Mouse (Mus musculus) liver, embryonic 14.5 days (tissue): ENCODE data around the gene Cd300ld3.
"Not testable (repeated sequence)": the region's sequence is repeated elsewhere in the genome, so short reads cannot be mapped to it uniquely, and the experiment has no call there.

ENCODE experiments used
- CTCF ChIP-seq: IDR thresholded peaks from 2 replicates; pipeline ENCODE4 v1.5.1; 2016; ENCODE audit warnings: antibody characterized with exemption, low read depth, control low read depth
- EP300 ChIP-seq: IDR thresholded peaks from 2 replicates; pipeline ENCODE4 v1.6.1; 2016; ENCODE audit warnings: antibody characterized with exemption, low read depth

DNA sequence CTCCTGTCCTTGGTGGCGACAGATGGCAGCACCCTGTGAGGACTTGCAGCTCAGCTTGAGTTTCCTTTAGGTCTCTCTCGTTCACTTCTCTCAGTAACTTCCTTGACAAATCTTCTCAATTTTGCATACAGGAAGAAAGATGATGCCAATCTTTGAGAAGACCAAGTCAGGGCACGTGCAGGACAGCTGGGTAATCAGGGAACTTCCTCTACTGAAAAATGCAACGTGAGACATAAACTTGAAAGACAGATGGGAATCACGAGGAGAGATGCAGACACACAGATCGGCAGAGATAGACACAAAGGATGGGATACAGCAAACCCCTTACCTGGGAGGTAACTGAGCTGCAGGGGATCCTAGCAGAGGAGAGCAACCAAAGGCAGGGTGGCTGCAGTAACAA is 10.5 kb downstream of the Cd300ld3 start, which contains the start of gene Cd300ld5:
- not testable (repeated sequence) for TF ChIP-seq CTCF, EP300
